8 mouse cellular contexts compared by ENCODE assay signal in the genomic region with DNA sequence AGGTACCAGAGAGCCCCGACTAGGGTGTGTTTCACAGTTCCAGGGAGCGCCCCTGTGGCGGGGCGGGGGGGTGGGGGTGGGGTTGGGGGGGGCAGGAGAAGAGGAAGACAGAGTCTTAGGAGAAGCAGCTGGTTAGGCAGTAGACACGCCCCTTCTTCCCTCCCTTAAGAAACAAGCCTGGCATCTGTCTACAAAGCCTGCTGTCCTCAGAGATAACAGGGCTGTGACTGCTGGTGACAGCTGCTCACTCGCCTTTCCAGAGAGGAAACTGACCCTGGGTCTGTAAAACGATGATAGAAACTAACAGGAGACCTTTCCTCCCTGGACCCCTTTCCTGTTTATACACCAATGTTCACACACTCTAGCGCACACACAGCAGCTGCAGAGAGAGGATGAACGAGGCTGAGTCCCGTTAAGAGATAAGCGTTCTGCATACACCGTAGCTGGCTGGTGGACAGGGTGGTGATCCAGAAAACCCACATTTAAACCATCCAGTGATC.
DNase-seq lines count a peak whose midpoint lies in the region; ATAC-seq and TF ChIP-seq lines count a peak whose summit lies in the region.

No protein-coding gene starts in this region.

- TF ChIP-seq CTCF in hindbrain, postnatal 0 days (IDR thresholded peaks at IDR 0.05; ENCODE audit: low read depth), result no peak
- no peak for TF ChIP-seq CTCF in lung, postnatal 0 days (IDR thresholded peaks at IDR 0.05)

- H3K27ac ChIP-seq in forebrain, embryonic 12.5 days, result peak overlapping the region; percentile 42; the same call in 1 of the 2 replicates
- peak overlapping the region; percentile 60; the same call in 1 of the 2 replicates for H3K27ac ChIP-seq in hindbrain, postnatal 0 days
- peak overlapping the region; percentile 89 for H3K27ac ChIP-seq in lung, postnatal 0 days (ENCODE audit: low read length)

- H3K4me3 ChIP-seq in forebrain, embryonic 12.5 days (replicated peaks), result no peak overlapping the region
- H3K4me3 ChIP-seq in hindbrain, postnatal 0 days (ENCODE audit: low read length), result no peak overlapping the region
- H3K4me3 ChIP-seq in lung, postnatal 0 days (ENCODE audit: low read depth, low read length), result no peak overlapping the region

- 0 out of 2 replicates have a peak, but pooled peaks have one; percentile 39 for ATAC-seq in forebrain, embryonic 12.5 days (ENCODE audit: low FRiP score)
- peak; percentile 75 for ATAC-seq in hindbrain, postnatal 0 days
- peak; percentile 80 for ATAC-seq in lung, postnatal 0 days

- peaks cover 33% of the 10 kb centered on the region for H3K4me1 ChIP-seq in forebrain, embryonic 12.5 days
- H3K4me1 ChIP-seq in hindbrain, postnatal 0 days (ENCODE audit: insufficient read depth, low read length), result peaks cover 26% of the 10 kb centered on the region
- H3K4me1 ChIP-seq in lung, postnatal 0 days (ENCODE audit: insufficient read depth, low read depth, low read length), result peaks cover 29% of the 10 kb centered on the region

- H3K4me2 ChIP-seq in forebrain, embryonic 12.5 days, result no peak overlapping the region
- H3K4me2 ChIP-seq in hindbrain, postnatal 0 days (ENCODE audit: low read depth, low read length), result no peak overlapping the region
- peak overlapping the region; percentile 25; the same call in 1 of the 2 replicates for H3K4me2 ChIP-seq in lung, postnatal 0 days (replicated peaks; ENCODE audit: low read depth, low read length)

- no peaks in the 10 kb centered on the region for H3K36me3 ChIP-seq in forebrain, embryonic 12.5 days (replicated peaks)
- H3K36me3 ChIP-seq in hindbrain, postnatal 0 days (ENCODE audit: insufficient read depth, low read length), result no peaks in the 10 kb centered on the region
- H3K36me3 ChIP-seq in lung, postnatal 0 days (ENCODE audit: insufficient read depth, low read length), result no peaks in the 10 kb centered on the region

- peak; percentile 36 for DNase-seq in kidney, adult 9 months
- DNase-seq in kidney, adult 11 months, result no peak
- peak; percentile 61 for DNase-seq in hindbrain, postnatal 0 days (ENCODE audit: low spot score)
- DNase-seq in lung, postnatal 0 days (ENCODE audit: low spot score), result peak; percentile 93
- DNase-seq in thymus, postnatal 14 days, result peak; percentile 25
- no peak for DNase-seq in T-cell, adult 2 months (ENCODE audit: low spot score)
- no peak for DNase-seq in natural killer cell, adult 2 months (ENCODE audit: low spot score in 2 of 2)

- no peaks in the 10 kb centered on the region for H3K9me3 ChIP-seq in forebrain, embryonic 12.5 days
- H3K9me3 ChIP-seq in hindbrain, postnatal 0 days (ENCODE audit: low read length), result no peaks in the 10 kb centered on the region
- H3K9me3 ChIP-seq in lung, postnatal 0 days (ENCODE audit: low read length), result no peaks in the 10 kb centered on the region

- no peak overlapping the region for H3K9ac ChIP-seq in forebrain, embryonic 12.5 days
- H3K9ac ChIP-seq in hindbrain, postnatal 0 days (replicated peaks; ENCODE audit: low read length), result no peak overlapping the region
- H3K9ac ChIP-seq in lung, postnatal 0 days (replicated peaks; ENCODE audit: low read depth), result no peak overlapping the region

- 46% methylated on average over 10 of the region's 12 CpGs for WGBS in forebrain, embryonic 12.5 days
- 20% methylated on average over 12 of the region's 12 CpGs for WGBS in hindbrain, postnatal 0 days
- WGBS in lung, postnatal 0 days, result 10% methylated on average over 10 of the region's 12 CpGs

- peak; percentile 78 for TF ChIP-seq EP300 in lung, postnatal 0 days (IDR thresholded peaks at IDR 0.05)

- H3K27me3 ChIP-seq in forebrain, embryonic 12.5 days, result no peaks in the 10 kb centered on the region
- H3K27me3 ChIP-seq in hindbrain, postnatal 0 days (ENCODE audit: insufficient read depth, low read length), result no peaks in the 10 kb centered on the region
- no peaks in the 10 kb centered on the region for H3K27me3 ChIP-seq in lung, postnatal 0 days (replicated peaks; ENCODE audit: insufficient read depth, low read length)

Comparison
In these comparisons a context has a peak if more than half of its experiments do, and no peak if none do; other contexts are left out.
1. DNase-seq: peak in kidney, adult 9 months (single experiment), hindbrain, postnatal 0 days (single experiment), lung, postnatal 0 days (single experiment) and thymus, postnatal 14 days (single experiment); none in kidney, adult 11 months (single experiment), T-cell, adult 2 months (single experiment) and natural killer cell, adult 2 months (0 of 2).
2. Peak in every context shown above with its lines, with median percentiles within 50 percentile points of each other: ATAC-seq and H3K27ac ChIP-seq.